Mouse (Mus musculus) hindbrain, embryonic 11.5 days (tissue): Measurements from ENCODE around the gene Slc39a2. TPM values are rescaled to one million over a fixed set of nuclear protein-coding genes. Genes with fewer than 3 reads are reported as not detected.
A peak's percentile ranks its signal among the peaks of the same experiment; 100 is the strongest.
"Not testable (repeated sequence)": the region's sequence is repeated elsewhere in the genome, so short reads cannot be mapped to it uniquely, and the experiment has no call there.

ENCODE experiments used
- ATAC-seq: fragments of 200-750 bp; cut with Nextera tagmentation; 2 replicates; pipeline ENCODE4 v1.8.0; 2017; ENCODE audit warnings: mild to moderate bottlenecking, moderate TSS enrichment, moderate library complexity; ENCODE audit not compliant: low FRiP score
- DNase-seq: peaks from one replicate; pipeline ENCODE4 v3.0.0-alpha.2; 2015; ENCODE audit warnings: low spot score
- H3K27ac ChIP-seq: fragments of 300-500 bp; sonication (generic); 2 replicates; pipeline ENCODE4 v1.5.1; 2014; ENCODE audit warnings: mild to moderate bottlenecking, low read depth, low read length
- H3K27me3 ChIP-seq: fragments of 300-500 bp; sonication (generic); 2 replicates; pipeline ENCODE4 v1.6.1; 2014; ENCODE audit warnings: mild to moderate bottlenecking, low read length, moderate library complexity, mixed read lengths; ENCODE audit not compliant: control insufficient read depth, insufficient read depth
- H3K36me3 ChIP-seq: fragments of 300-500 bp; sonication (generic); 2 replicates; pipeline ENCODE4 v1.6.1; 2014; ENCODE audit warnings: mild to moderate bottlenecking, low read length, moderate library complexity, mixed read lengths; ENCODE audit not compliant: control insufficient read depth, insufficient read depth
- H3K4me1 ChIP-seq: fragments of 300-500 bp; sonication (generic); replicated peaks from 2 replicates; pipeline ENCODE4 v1.6.1; 2014; ENCODE audit warnings: low read length, mixed read lengths; ENCODE audit not compliant: control insufficient read depth, insufficient read depth
- H3K4me2 ChIP-seq: fragments of 300-500 bp; sonication (generic); replicated peaks from 2 replicates; pipeline ENCODE4 v1.6.1; 2014; ENCODE audit warnings: mild to moderate bottlenecking, low read depth, low read length
- H3K4me3 ChIP-seq: fragments of 300-500 bp; sonication (generic); 2 replicates; pipeline ENCODE4 v1.5.1; 2014; ENCODE audit warnings: low read depth, low read length
- H3K9ac ChIP-seq: fragments of 300-500 bp; sonication (generic); 2 replicates; pipeline ENCODE4 v1.6.1; 2014; ENCODE audit warnings: low read depth, low read length
- H3K9me3 ChIP-seq: fragments of 300-500 bp; sonication (generic); 2 replicates; pipeline ENCODE4 v1.6.1; 2016; ENCODE audit warnings: low read length; ENCODE audit not compliant: control insufficient read depth
- WGBS: fragments of 180-500 bp; shearing (Covaris S2); extraction: QIAGEN DNeasy Blood & Tissue Kit; methylation state at CpG from one replicate; pipeline ENCODE4 v1.1.7; 2014; 5-methylcytosine and 5-hydroxymethylcytosine counted together
- polyA plus RNA-seq: library from polyadenylated mRNA; unstranded; fragments of >200 nt; fragmentation: Nextera tagmentation; extraction: Ambion mirVana; gene quantifications from 2 replicates; pipeline ENCODE4 v1.2.1, GENCODE M21; 2014

Slc39a2 gene
- polyA plus RNA-seq = 0.45 and 0.59 TPM in 2 replicates

GRCm38 (mm10) chr14:51892191-51892939 is at the start of gene Slc39a2:
Gene Slc39a2, plus strand, starts transcription at chr14:51892889.
- WGBS = 93% methylated on average over 9 of the region's 9 CpGs
- H3K27ac ChIP-seq = no peak within 1 kb of the TSS
- ATAC-seq = no peak

GRCm38 (mm10) chr14:51843882-51844281 is 48.8 kb upstream of the Slc39a2 start:
- ATAC-seq (no peak), DNase-seq (no peak)
- no peak overlapping the region for H3K4me3 ChIP-seq
- H3K4me1 ChIP-seq = no peaks in the 10 kb centered on the region
- H3K9me3 ChIP-seq = no peaks in the 10 kb centered on the region
- H3K27me3 ChIP-seq = no peaks in the 10 kb centered on the region
- no peak overlapping the region for H3K4me2 ChIP-seq
- H3K9ac ChIP-seq = no peak overlapping the region
- H3K36me3 ChIP-seq = no peaks in the 10 kb centered on the region
- H3K27ac ChIP-seq = no peak overlapping the region

More at GRCm38 (mm10) chr14:51892191-51892939, at the start of gene Slc39a2:
- no peak for DNase-seq
- H3K4me1 ChIP-seq = no peaks in the 10 kb centered on the region
- no peaks in the 10 kb centered on the region for H3K27me3 ChIP-seq
- H3K36me3 ChIP-seq = 0 out of 2 replicates have a peak, but pooled peaks cover 8% of the 10 kb centered on the region
- no peaks in the 10 kb centered on the region for H3K9me3 ChIP-seq
- no peak within 1 kb of the TSS for H3K4me2 ChIP-seq
- H3K9ac ChIP-seq = no peak within 1 kb of the TSS
- H3K4me3 ChIP-seq = no peak within 1 kb of the TSS

- no peaks in the 10 kb centered on the region for H3K36me3 ChIP-seq
- WGBS = 66% methylated on average over 3 of the region's 3 CpGs
- H3K4me1 ChIP-seq = no peaks in the 10 kb centered on the region
- no peaks in the 10 kb centered on the region for H3K9me3 ChIP-seq
- no peaks in the 10 kb centered on the region for H3K27me3 ChIP-seq
- ATAC-seq (no peak), DNase-seq (no peak)
- no peak overlapping the region for H3K9ac ChIP-seq
- no peak overlapping the region for H3K4me2 ChIP-seq
- no peak overlapping the region for H3K4me3 ChIP-seq
- no peak overlapping the region for H3K27ac ChIP-seq
Observed at GRCm38 (mm10) chr14:51846566-51846965, 46.1 kb upstream of the Slc39a2 start.

- H3K9me3 ChIP-seq, ATAC-seq, H3K36me3 ChIP-seq, H3K4me3 ChIP-seq, H3K27ac ChIP-seq, H3K27me3 ChIP-seq, H3K4me1 ChIP-seq, H3K9ac ChIP-seq, H3K4me2 ChIP-seq: not testable (repeated sequence)
- WGBS = 53% methylated on average over 3 of the region's 3 CpGs
- peak; percentile 22 for DNase-seq
Observed at GRCm38 (mm10) chr14:51851006-51851405, 41.7 kb upstream of the Slc39a2 start.

GRCm38 (mm10) chr14:51853399-51853798 is 39.3 kb upstream of the Slc39a2 start, which contains the start of gene Ear6:
Gene Ear6, plus strand, starts transcription at chr14:51853699.
- H3K36me3 ChIP-seq = no peaks in the 10 kb centered on the region
- H3K27ac ChIP-seq = no peak within 1 kb of the TSS
- ATAC-seq (no peak), DNase-seq (no peak)
- no peak within 1 kb of the TSS for H3K4me3 ChIP-seq
- no peak within 1 kb of the TSS for H3K9ac ChIP-seq
- no peak within 1 kb of the TSS for H3K4me2 ChIP-seq
- no peaks in the 10 kb centered on the region for H3K4me1 ChIP-seq
- H3K27me3 ChIP-seq = no peaks in the 10 kb centered on the region
- H3K9me3 ChIP-seq = no peaks in the 10 kb centered on the region

- H3K4me1 ChIP-seq, ATAC-seq, H3K27ac ChIP-seq, H3K9ac ChIP-seq, H3K9me3 ChIP-seq, H3K36me3 ChIP-seq, DNase-seq, H3K4me2 ChIP-seq, H3K4me3 ChIP-seq, H3K27me3 ChIP-seq: not testable (repeated sequence)
- WGBS = 86% methylated on average over 7 of the region's 7 CpGs
Observed at GRCm38 (mm10) chr14:51855280-51855679, 37.4 kb upstream of the Slc39a2 start.

GRCm38 (mm10) chr14:51863603-51864002 is 29.1 kb upstream of the Slc39a2 start:
- H3K4me1 ChIP-seq, H3K4me3 ChIP-seq: not testable (repeated sequence)
- WGBS = 0% methylated on average over 1 of the region's 1 CpGs

GRCm38 (mm10) chr14:51870756-51871155 is 21.9 kb upstream of the Slc39a2 start:
- Histone ChIP-seq H3K36me3 (no peaks in the 10 kb centered on the region), H3K27me3 (no peaks in the 10 kb centered on the region), H3K4me3 (no peak overlapping the region), H3K9me3 (no peaks in the 10 kb centered on the region), H3K9ac (no peak overlapping the region), H3K27ac (no peak overlapping the region), H3K4me1 (no peaks in the 10 kb centered on the region), H3K4me2 (no peak overlapping the region)
- ATAC-seq (no peak), DNase-seq (no peak)
- WGBS = 88% methylated on average over 2 of the region's 2 CpGs

More at GRCm38 (mm10) chr14:51863603-51864002, 29.1 kb upstream of the Slc39a2 start:
- H3K36me3 ChIP-seq, H3K4me2 ChIP-seq, H3K9me3 ChIP-seq, ATAC-seq, H3K27ac ChIP-seq, H3K9ac ChIP-seq, H3K27me3 ChIP-seq: not testable (repeated sequence)
- DNase-seq = peak; percentile 32

- H3K9me3 ChIP-seq = no peaks in the 10 kb centered on the region
- no peaks in the 10 kb centered on the region for H3K27me3 ChIP-seq
- ATAC-seq (no peak), DNase-seq (no peak)
- no peak overlapping the region for H3K27ac ChIP-seq
- H3K36me3 ChIP-seq = no peaks in the 10 kb centered on the region
- H3K4me1 ChIP-seq = no peaks in the 10 kb centered on the region
- H3K9ac ChIP-seq = no peak overlapping the region
- no peak overlapping the region for H3K4me3 ChIP-seq
- no peak overlapping the region for H3K4me2 ChIP-seq
- WGBS = 84% methylated on average over 9 of the region's 9 CpGs
Observed at GRCm38 (mm10) chr14:51871741-51872140, 20.9 kb upstream of the Slc39a2 start.
